Mouse (Mus musculus) kidney, adult 18-20 months (tissue): ENCODE measurements at regions not wholly inside any gene's neighbourhood (a gene's known extent, or its start where the extent isn't known, plus 50 kb on each side); places are given as distances from the start of the nearest gene placed in this dataset.

ENCODE experiments used
- DNase-seq: peaks from one replicate; pipeline ENCODE4 v3.0.0; 2021

- peak; percentile 8 for DNase-seq
Observed at GRCm38 (mm10) chr4:122781717-122782116, 54.3 kb upstream of the Ppt1 start.
